Mouse (Mus musculus): ENCODE measurements around the gene Elmo1.

Elmo1 gene

GRCm38 (mm10) chr13:20378869-20379268 lies 288.5 kb downstream of the Elmo1 start:
- DNase-seq (ENCODE audit: low read depth, low spot score) = no peak

DNA sequence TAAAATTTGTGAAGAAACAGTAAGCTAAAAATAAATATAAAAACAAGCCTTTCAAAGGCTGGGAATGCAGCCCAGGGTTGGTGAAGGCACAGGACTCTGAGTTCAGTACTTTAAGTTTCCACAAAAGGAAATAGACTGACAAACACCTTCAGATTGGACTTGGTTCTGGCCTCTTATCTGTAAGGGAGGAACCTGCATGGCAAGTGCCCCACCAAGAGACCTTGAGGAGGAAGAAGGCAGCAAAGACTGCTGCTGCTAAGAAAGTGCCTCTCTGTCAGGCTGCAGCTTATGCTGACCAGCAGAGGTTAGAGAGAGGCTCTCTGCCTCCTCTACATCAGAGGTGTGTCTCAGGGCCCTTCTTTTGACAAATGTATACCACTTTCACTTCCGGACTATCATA lies 293.5 kb downstream of the Elmo1 start:
- DNase-seq (ENCODE audit: low read depth, low spot score) = no peak

DNA sequence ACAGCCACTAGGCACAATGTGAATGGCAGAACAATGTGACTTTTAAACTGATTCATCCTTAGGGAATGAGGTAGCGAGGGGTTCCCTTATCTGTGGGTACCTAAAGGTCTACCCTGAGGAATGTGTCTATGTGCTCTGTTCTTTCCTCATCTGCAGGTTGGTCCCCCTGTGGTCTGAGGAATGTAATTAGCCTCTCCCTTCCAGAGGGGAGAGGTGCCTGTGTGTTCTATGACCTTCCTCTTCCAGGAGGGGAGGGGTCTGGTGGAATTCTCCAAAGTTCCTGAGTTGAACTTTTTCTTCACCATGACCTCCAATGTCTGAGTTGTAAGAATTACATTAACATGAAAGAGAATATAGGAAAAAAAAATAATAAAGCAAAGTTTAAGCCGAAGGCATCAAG lies 294.4 kb downstream of the Elmo1 start:
- DNase-seq (ENCODE audit: low read depth, low spot score) = no peak

GRCm38 (mm10) chr13:20385423-20385822 lies 295.0 kb downstream of the Elmo1 start:
- no peak for DNase-seq (ENCODE audit: low read depth, low spot score)

GRCm38 (mm10) chr13:20386462-20387141 lies 296.2 kb downstream of the Elmo1 start:
- no peak for DNase-seq (ENCODE audit: low read depth, low spot score)

- no peak for DNase-seq (ENCODE audit: low read depth, low spot score)
Observed at GRCm38 (mm10) chr13:20392824-20393598, 302.6 kb downstream of the Elmo1 start.

DNA sequence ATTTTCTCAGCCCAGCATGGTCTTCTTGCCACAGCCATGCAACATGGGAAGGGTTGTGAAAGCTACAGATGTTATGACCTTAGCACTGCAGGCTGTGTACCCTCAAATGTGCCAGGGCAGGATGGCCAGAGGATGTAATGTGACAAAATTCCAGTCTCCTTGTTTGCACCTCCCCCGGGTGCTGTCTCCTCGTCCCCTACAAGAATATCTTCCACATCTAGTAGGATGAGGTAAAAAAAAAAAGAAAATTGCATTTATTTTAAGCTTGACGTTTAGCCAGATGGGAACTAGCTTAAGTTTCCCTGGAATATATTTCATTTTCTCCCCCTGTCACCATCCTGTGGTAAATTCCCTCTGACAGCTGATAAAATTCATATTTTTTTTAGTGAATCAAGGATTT lies 307.3 kb downstream of the Elmo1 start:
- no peak for DNase-seq (ENCODE audit: low read depth, low spot score)

DNA sequence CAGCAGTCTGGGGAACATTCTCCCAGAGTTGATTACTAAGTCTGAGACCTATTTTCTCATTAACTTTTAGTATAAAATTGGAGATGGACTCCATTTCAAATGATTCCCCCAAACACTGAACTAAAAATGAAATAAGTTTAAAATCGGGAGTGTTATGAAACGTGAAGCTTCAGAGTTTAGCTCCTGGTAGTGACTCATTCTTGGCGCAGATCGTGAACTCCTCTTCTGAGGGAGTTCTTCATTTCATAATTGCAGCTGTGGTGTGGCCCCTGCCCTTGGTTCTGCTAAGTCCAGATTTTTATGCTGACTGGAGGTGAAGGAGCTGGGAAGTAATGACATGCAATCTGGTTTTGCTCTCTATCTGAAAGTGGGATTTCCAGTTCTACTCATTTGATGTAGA lies 307.9 kb downstream of the Elmo1 start:
- no peak for DNase-seq (ENCODE audit: low read depth, low spot score)

DNA sequence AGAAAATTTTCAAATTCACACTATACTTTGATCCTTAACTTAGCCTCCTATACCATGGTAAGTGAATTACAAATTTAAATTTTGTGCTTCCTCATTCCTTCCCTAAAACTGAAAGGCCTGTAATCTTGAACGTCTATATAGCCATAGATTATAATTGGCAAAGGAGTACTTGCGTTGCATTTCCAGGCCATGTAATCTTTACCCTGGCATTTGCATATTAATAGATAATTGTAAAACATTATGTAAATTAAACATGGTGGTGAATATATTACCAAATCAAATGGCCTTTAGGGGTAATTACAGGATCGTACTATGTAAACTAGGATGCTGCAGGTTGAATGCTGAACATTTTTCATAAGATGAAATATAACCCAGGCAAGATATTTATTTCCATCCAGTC lies 314.1 kb downstream of the Elmo1 start:
- DNase-seq (ENCODE audit: low read depth, low spot score) = no peak

DNA sequence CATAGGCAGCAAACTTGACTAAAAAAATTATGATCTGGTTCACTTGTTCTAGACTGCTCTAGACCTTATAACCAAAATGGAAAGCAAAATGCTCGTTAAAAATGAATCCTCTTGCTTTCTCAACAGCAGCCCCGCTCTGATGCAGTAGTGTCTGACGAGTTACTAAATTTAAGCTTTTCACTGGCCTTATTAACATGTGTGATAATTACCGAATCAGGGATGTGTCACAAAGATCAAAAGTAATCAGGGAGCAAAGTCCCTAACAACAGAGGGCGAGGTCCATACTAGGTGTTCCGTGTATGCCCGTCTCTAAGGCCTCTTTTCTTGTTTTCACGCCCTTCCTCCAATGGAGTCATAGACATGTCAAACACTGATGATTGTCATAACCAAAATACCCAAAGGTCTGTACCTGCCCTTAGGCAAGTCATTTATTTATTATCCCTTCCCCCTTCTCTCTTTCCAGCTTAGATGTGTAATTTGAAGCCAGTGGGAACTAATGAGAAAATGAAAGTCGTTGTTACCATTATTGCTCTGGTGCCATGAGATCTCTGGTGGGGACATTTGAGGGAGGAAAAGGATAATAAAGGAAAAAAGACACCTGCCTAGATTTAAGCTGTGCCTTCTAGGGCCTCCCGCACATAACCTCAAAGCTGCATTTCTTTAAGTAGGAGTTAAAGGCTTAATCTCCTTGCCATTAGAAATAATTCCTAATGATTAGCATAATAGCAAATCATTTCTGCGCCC lies 316.2 kb downstream of the Elmo1 start:
- DNase-seq (ENCODE audit: low read depth, low spot score) = no peak

GRCm38 (mm10) chr13:20410306-20411101 lies 320.1 kb downstream of the Elmo1 start:
- no peak for DNase-seq (ENCODE audit: low read depth, low spot score)

DNA sequence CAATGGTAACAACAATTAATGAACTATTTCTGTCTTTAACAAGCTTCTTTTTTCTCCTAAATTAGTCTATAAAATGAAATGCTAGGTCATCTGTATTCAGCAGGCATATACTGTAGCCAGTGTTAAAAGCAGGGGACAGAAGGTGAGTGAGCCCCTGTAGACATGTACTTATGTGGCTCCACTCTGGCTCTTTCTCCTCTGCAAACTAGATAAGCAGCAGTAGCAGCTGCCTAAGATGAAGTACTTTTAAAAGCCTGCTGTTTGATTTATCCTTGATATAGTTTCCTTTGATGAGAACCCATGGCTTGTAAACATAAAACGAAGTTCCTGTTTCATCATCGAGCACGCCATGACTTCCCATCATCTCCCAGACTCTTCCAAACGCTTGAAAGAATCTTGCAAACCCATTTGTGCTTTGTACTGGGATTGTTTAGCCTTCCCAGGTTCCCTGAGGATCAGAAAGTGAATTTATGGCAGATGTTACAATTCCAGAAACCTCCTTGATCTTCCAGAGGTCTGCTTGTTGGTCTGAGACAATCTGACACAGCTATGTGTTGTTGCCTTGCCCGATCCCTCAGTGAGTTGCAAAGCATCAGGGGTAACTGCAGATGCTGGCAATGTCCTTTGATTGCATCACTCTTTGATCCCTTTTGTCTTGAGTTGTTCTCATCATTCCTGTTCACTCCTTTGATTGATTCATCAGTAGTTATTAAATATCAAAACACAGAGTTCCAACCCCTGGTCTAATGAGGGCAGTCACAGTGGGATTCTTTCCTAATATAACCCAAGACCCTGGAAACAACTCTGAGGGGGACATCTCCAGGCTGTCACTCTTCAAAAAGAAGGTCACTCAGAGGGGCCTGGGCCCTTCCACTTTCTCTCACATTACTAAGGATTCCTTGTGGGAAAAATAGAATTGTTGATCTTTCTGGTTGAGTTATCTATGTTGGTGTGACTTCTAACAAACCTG lies 326.6 kb downstream of the Elmo1 start:
- DNase-seq (ENCODE audit: low read depth, low spot score) = no peak

DNA sequence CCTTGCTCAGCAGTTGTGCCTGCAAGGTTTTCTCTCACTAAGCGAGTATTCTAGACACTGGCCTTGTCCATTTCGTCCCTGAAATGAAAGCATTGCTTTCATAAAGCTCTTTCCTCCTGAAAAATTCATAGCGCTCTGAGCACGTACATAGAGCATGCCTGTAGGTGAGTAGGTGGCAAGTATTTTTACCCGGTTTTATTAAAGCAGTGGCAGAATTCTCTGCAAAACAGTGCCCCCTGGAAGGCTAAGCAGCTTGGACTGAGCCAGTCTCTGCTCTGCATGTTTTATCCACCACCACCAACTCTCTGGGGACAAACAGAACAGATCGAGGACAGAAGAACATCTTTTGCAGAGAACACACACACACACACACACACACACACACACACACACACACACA lies 340.6 kb downstream of the Elmo1 start:
- no peak for DNase-seq (ENCODE audit: low read depth, low spot score)

DNA sequence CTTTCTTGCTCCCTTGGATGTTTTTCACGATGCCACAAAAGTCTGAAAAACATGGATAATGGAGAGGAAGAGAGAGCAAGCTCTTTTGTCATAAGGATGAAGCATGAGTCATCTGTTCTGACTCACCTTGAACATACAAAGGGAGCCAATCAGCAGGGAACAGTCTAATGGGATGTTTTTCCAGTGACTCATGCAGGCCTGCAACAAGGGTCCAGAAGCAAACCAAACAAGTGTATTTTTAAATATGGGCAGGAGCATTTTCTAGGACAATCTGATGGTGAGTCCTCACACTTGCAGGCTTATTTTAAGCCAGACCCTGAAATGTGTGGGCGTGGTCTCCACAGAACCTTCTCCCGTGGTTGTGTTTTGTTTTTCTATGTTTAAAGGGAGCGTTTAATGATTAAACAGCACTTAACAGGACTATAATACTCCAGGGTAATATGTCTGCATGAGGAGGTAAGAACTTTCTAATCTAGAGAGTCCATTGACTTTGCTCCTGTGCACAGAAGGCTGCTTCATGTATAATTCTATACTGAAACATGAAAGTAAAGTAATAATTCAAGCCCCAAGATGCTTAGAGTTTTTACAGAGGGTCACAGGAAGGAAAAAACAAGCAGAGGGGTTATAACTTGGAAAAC lies 342.9 kb downstream of the Elmo1 start:
- no peak for DNase-seq (ENCODE audit: low read depth, low spot score)

DNA sequence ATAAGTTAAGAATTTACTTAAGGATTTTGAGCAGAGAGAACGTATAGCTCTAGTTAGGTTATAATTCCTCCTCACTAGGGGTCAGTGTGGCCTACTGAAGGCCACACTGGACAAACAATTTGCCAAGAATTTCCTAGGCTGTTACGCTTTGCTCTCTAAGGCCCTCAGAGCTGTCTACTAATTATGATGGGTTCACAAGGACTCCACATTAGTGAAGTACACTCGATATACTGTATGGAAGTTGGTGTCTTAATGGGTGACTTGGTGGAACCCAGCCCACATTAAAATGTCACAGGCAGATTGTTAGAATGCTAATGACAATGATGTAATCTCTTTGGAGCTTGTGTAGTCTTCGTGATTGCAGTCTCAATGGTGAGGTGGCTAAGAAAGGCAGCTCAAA lies 343.7 kb downstream of the Elmo1 start:
- no peak for DNase-seq (ENCODE audit: low read depth, low spot score)

DNA sequence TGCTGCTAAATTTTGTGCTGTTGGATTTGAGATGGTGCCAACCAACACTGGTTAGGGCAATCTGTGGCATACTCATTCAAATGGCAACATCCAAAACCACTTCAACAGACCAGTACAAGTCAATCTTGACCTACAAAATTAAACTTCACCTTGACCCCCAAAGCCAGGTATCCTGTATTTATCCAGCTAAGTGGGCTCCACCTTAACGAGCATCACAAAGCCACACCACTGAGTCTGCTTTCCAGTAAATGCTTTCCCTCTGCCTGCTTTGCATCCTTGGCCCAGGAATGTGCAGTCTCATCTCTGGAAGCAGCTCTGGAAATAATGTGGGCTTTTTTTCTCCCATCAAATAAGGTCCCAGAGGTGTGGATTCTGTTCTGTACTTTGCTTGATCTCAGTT lies 349.1 kb downstream of the Elmo1 start:
- no peak for DNase-seq (ENCODE audit: low read depth, low spot score)

GRCm38 (mm10) chr13:20450831-20451353 lies 360.5 kb downstream of the Elmo1 start:
- DNase-seq (ENCODE audit: low read depth, low spot score) = no peak

- DNase-seq (ENCODE audit: low read depth, low spot score) = no peak
Observed at GRCm38 (mm10) chr13:20454357-20454756, 364.0 kb downstream of the Elmo1 start.

GRCm38 (mm10) chr13:20460096-20460495 lies 369.7 kb downstream of the Elmo1 start:
- no peak for DNase-seq (ENCODE audit: low read depth, low spot score)

- DNase-seq (ENCODE audit: low read depth, low spot score) = no peak
Observed at GRCm38 (mm10) chr13:20461616-20462015, 371.2 kb downstream of the Elmo1 start.
